Mouse (Mus musculus) Muller cell, postnatal 12 days (primary cell): ENCODE data around the gene Hmga2.
A peak's percentile ranks its signal among the peaks of the same experiment; 100 is the strongest.

Experiments used
- DNase-seq: peaks from one replicate; pipeline ENCODE4 v3.0.0-alpha.2; 2015; ENCODE audit errors: inconsistent ontology term

Hmga2 gene

GRCm38 (mm10) chr10:120424015-120424414 lies 52.3 kb downstream of the Hmga2 start:
- no peak for DNase-seq

- no peak for DNase-seq
Measured at GRCm38 (mm10) chr10:120423256-120423655, 53.0 kb downstream of the Hmga2 start.

GRCm38 (mm10) chr10:120422820-120423219 lies 53.4 kb downstream of the Hmga2 start:
- DNase-seq = peak; percentile 87

GRCm38 (mm10) chr10:120422050-120422449 lies 54.2 kb downstream of the Hmga2 start:
- DNase-seq = peak; percentile 99

GRCm38 (mm10) chr10:120420971-120421629 lies 55.2 kb downstream of the Hmga2 start:
- no peak for DNase-seq

GRCm38 (mm10) chr10:120418738-120419523 lies 57.3 kb downstream of the Hmga2 start:
- DNase-seq = no peak

- DNase-seq = no peak
Measured at GRCm38 (mm10) chr10:120418211-120418610, 58.1 kb downstream of the Hmga2 start.

GRCm38 (mm10) chr10:120417488-120418118 lies 58.7 kb downstream of the Hmga2 start:
- DNase-seq = no peak

GRCm38 (mm10) chr10:120417116-120417487 lies 59.2 kb downstream of the Hmga2 start:
- peak; percentile 93 for DNase-seq

- no peak for DNase-seq
Measured at GRCm38 (mm10) chr10:120416628-120417027, 59.6 kb downstream of the Hmga2 start.

GRCm38 (mm10) chr10:120412215-120412614 lies 64.1 kb downstream of the Hmga2 start:
- DNase-seq = no peak

- no peak for DNase-seq
Measured at GRCm38 (mm10) chr10:120410958-120411357, 65.3 kb downstream of the Hmga2 start.

- no peak for DNase-seq
Measured at GRCm38 (mm10) chr10:120409131-120409530, 67.1 kb downstream of the Hmga2 start.

- peak; percentile 48 for DNase-seq
Measured at GRCm38 (mm10) chr10:120407230-120407629, 69.0 kb downstream of the Hmga2 start.

- DNase-seq = peak; percentile 77
Measured at GRCm38 (mm10) chr10:120406038-120406437, 70.2 kb downstream of the Hmga2 start.

GRCm38 (mm10) chr10:120405322-120405721 lies 70.9 kb downstream of the Hmga2 start:
- no peak for DNase-seq

GRCm38 (mm10) chr10:120402966-120403365 lies 73.3 kb downstream of the Hmga2 start:
- DNase-seq = peak; percentile 61

- peak; percentile 96 for DNase-seq
Measured at GRCm38 (mm10) chr10:120401787-120402186, 74.5 kb downstream of the Hmga2 start.

GRCm38 (mm10) chr10:120399846-120400510 lies 76.3 kb downstream of the Hmga2 start:
- DNase-seq = no peak

- no peak for DNase-seq
Measured at GRCm38 (mm10) chr10:120398745-120399144, 77.5 kb downstream of the Hmga2 start.

GRCm38 (mm10) chr10:120397211-120397631 lies 79.0 kb downstream of the Hmga2 start:
- DNase-seq = no peak

GRCm38 (mm10) chr10:120395550-120395949 lies 80.7 kb downstream of the Hmga2 start:
- DNase-seq = no peak
